ENCODE assay signal across 8 mouse cellular contexts in the genomic region with DNA sequence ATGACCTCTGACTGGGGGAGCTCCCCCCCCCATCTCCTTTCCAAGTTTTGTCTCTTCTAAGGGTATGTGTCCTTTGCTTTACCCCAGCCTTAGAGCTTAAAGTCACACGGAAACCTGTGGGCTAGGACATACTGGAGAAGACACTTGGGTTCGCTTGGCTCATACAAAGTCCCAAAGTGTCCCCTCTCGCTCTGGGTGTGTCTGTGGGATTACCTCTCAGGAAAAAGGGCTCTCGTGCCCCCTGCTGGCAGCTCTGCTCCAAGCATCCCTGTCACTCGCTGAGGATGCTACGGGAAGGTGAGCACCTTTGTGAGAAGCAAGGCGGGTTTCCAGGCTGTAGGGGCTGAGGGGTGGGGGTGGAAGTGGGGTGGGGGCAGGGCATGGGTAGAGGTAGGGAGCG. TPM values are rescaled to one million over a fixed set of nuclear protein-coding genes. Genes with fewer than 3 reads are reported as not detected.
DNase-seq lines count a peak whose midpoint lies in the region; ATAC-seq lines count a peak whose summit lies in the region.

No protein-coding gene starts in this region.

- 13% methylated on average over 8 of the region's 8 CpGs for WGBS in liver, embryonic 11.5 days

- no peak overlapping the region for H3K27ac ChIP-seq in liver, embryonic 11.5 days (ENCODE audit: low read depth, low read length)

- H3K4me3 ChIP-seq in liver, embryonic 11.5 days (ENCODE audit: low read depth, low read length), result no peak overlapping the region

- peaks cover 7% of the 10 kb centered on the region for H3K27me3 ChIP-seq in liver, embryonic 11.5 days (replicated peaks; ENCODE audit: control insufficient read depth, insufficient read depth, low read length)

- H3K4me1 ChIP-seq in liver, embryonic 11.5 days (replicated peaks; ENCODE audit: control insufficient read depth, insufficient read depth, low read length), result no peaks in the 10 kb centered on the region

- no peaks in the 10 kb centered on the region for H3K36me3 ChIP-seq in liver, embryonic 11.5 days (ENCODE audit: control insufficient read depth, insufficient read depth, low read length)

- H3K4me2 ChIP-seq in liver, embryonic 11.5 days, result no peak overlapping the region

- DNase-seq in A20 (ENCODE audit: low read depth, low spot score), result peak; percentile 69
- DNase-seq in MEL-GATA-1-ER (ENCODE audit: extremely low read depth, low read depth), result peak; percentile 24
- peak; percentile 89 to 92 for DNase-seq in cerebellum, postnatal 10 days
- peak; percentile 69 for DNase-seq in gastrocnemius, adult 18-20 months (ENCODE audit: low spot score)
- peak; percentile 75 for DNase-seq in kidney, adult 18-20 months
- peak; percentile 64 for DNase-seq in liver, embryonic 11.5 days (ENCODE audit: low spot score)
- peak; percentile 42 for DNase-seq in retina, adult 2 months (ENCODE audit: low read depth, low spot score)

- no peak for ATAC-seq in liver, embryonic 11.5 days (replicated peaks; ENCODE audit: low FRiP score)
- no peak for ATAC-seq in erythroblast, adult 5-6 weeks (replicated peaks; ENCODE audit: low FRiP score, poor library complexity, severe bottlenecking)

- H3K9me3 ChIP-seq in liver, embryonic 11.5 days (ENCODE audit: control insufficient read depth, low read length), result no peaks in the 10 kb centered on the region

- H3K9ac ChIP-seq in liver, embryonic 11.5 days (ENCODE audit: low read depth, low read length), result no peak overlapping the region

RNA-seq across cellular contexts. Expression of gene Arhgap27, which starts 38.3 kb away (rescaled TPM):
- 1 to 10 TPM; 6.1 to 6.8 TPM for total RNA-seq in gastrocnemius, adult 18-20 months (2021)
- polyA plus RNA-seq in liver, embryonic 11.5 days (2014; fragmentation: Nextera tagmentation; extraction: Ambion mirVana), result 5.0 and 5.1 TPM in 2 replicates
- total RNA-seq in erythroblast, adult 5-6 weeks (2015; ENCODE audit: low replicate concordance), result 5.6 and 7.9 TPM in 2 replicates
- 4.9 and 5.7 TPM in 2 replicates for total RNA-seq in erythroblast, adult 5-6 weeks (2017; ENCODE audit: low replicate concordance)

RNA-seq across cellular contexts. Expression of gene Map3k14, which starts 57.9 kb away (rescaled TPM):
- 1 to 10 TPM; 3.2 to 4.0 TPM for total RNA-seq in gastrocnemius, adult 18-20 months (2021)
- polyA plus RNA-seq in liver, embryonic 11.5 days (2014; fragmentation: Nextera tagmentation; extraction: Ambion mirVana), result 1.1 and 1.6 TPM in 2 replicates
- 1.5 and 2.7 TPM in 2 replicates for total RNA-seq in erythroblast, adult 5-6 weeks (2015; ENCODE audit: low replicate concordance)
- 2.8 and 4.3 TPM in 2 replicates for total RNA-seq in erythroblast, adult 5-6 weeks (2017; ENCODE audit: low replicate concordance)

Comparison
In these comparisons a context has a peak if more than half of its experiments do, and no peak if none do; other contexts are left out.
1. DNase-seq: peak in every context shown above with its lines; median percentile 90 in cerebellum, postnatal 10 days; 75 in kidney, adult 18-20 months; 69 in A20; 69 in gastrocnemius, adult 18-20 months; 64 in liver, embryonic 11.5 days; 42 in retina, adult 2 months; 24 in MEL-GATA-1-ER.